Mouse (Mus musculus) macrophage (primary cell): ENCODE data around the gene Sfmbt2. TPM values are rescaled to one million over a fixed set of nuclear protein-coding genes. Genes with fewer than 3 reads are reported as not detected.

Experiments used
- H3K27ac ChIP-seq: fragments of 350-480 bp; formaldehyde crosslinking; 2 replicates; pipeline ENCODE4 v1.9.0; 2021
- H3K36me3 ChIP-seq: fragments of 350-480 bp; formaldehyde crosslinking; 2 replicates; pipeline ENCODE4 v1.9.0; 2021; ENCODE audit errors: inconsistent target
- H3K4me3 ChIP-seq: fragments of 350-480 bp; formaldehyde crosslinking; 2 replicates; pipeline ENCODE4 v1.9.0; 2021; ENCODE audit errors: inconsistent target
- H3K79me2 ChIP-seq: fragments of 350-480 bp; formaldehyde crosslinking; 2 replicates; pipeline ENCODE4 v1.9.0; 2021; ENCODE audit errors: inconsistent target
- WGBS: methylation state at CpG from one replicate; pipeline ENCODE4 v1.1.7; 2026; ENCODE audit warnings: inconsistent platforms; ENCODE audit not compliant: missing documents; 5-methylcytosine and 5-hydroxymethylcytosine counted together
- polyA plus RNA-seq: library from polyadenylated mRNA; stranded (reverse); fragments of 250-400 nt; gene quantifications from 3 replicates; pipeline ENCODE4 v1.2.4, GENCODE M21; 2018; ENCODE audit warnings: inconsistent platforms

The Sfmbt2 gene
- polyA plus RNA-seq, 1 experiment from 2014 or later = 0.17 TPM

GRCm38 (mm10) chr2:10558816-10559215 lies 188.5 kb downstream of the Sfmbt2 start:
- no peaks in the 10 kb centered on the region for H3K36me3 ChIP-seq
- no peak overlapping the region for H3K27ac ChIP-seq
- WGBS = 85% methylated on average over 1 of the region's 1 CpGs
- no peaks in the 10 kb centered on the region for H3K79me2 ChIP-seq
- no peak overlapping the region for H3K4me3 ChIP-seq

GRCm38 (mm10) chr2:10565491-10565890 lies 195.2 kb downstream of the Sfmbt2 start:
- H3K79me2 ChIP-seq = no peaks in the 10 kb centered on the region
- H3K4me3 ChIP-seq = no peak overlapping the region
- no peaks in the 10 kb centered on the region for H3K36me3 ChIP-seq
- WGBS = 91% methylated on average over 3 of the region's 3 CpGs
- H3K27ac ChIP-seq = no peak overlapping the region

DNA sequence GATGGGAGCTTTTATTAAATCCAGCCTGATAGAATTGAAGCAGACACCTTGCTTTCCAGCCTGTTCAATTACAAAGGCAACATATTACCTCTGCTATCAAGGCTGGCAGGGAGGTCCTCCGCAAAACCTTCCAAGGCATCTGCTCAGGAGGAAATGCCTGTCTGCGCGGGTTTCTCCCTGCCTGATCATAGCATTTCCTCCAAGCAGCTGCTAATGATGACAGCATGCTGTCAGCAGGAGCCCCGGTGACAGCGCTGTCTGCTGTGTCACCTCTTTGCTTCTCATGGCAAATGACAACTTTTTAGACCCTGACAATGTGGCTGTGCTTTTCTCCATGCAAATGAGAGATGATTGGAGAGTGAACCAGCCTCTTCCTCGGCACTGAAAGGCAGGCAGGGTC lies 199.1 kb downstream of the Sfmbt2 start:
- Histone ChIP-seq H3K79me2 (no peaks in the 10 kb centered on the region), H3K27ac (no peak overlapping the region), H3K4me3 (no peak overlapping the region), H3K36me3 (no peaks in the 10 kb centered on the region)
- 31% methylated on average over 6 of the region's 6 CpGs for WGBS

DNA sequence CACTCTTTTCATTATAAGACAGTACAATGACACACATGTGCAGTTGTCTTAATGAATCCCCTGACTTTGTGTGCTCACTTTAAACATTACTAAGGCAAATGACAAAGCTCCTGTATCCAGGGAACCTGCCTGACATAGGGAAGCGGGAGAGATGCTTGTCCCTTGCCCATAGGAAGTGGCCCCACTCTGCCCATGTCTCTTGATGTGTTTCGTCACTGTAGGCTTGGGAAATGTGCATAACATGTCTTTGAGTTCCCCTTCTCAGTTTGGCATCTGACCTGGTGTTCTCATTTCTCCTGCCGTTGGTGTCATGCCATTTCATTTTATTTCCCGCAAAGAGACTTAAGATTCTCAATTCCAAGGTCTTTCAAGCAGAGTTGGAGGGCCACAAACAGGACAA lies 202.0 kb downstream of the Sfmbt2 start:
- no peaks in the 10 kb centered on the region for H3K79me2 ChIP-seq
- no peak overlapping the region for H3K4me3 ChIP-seq
- no peaks in the 10 kb centered on the region for H3K36me3 ChIP-seq
- 69% methylated on average over 4 of the region's 4 CpGs for WGBS
- H3K27ac ChIP-seq = no peak overlapping the region

DNA sequence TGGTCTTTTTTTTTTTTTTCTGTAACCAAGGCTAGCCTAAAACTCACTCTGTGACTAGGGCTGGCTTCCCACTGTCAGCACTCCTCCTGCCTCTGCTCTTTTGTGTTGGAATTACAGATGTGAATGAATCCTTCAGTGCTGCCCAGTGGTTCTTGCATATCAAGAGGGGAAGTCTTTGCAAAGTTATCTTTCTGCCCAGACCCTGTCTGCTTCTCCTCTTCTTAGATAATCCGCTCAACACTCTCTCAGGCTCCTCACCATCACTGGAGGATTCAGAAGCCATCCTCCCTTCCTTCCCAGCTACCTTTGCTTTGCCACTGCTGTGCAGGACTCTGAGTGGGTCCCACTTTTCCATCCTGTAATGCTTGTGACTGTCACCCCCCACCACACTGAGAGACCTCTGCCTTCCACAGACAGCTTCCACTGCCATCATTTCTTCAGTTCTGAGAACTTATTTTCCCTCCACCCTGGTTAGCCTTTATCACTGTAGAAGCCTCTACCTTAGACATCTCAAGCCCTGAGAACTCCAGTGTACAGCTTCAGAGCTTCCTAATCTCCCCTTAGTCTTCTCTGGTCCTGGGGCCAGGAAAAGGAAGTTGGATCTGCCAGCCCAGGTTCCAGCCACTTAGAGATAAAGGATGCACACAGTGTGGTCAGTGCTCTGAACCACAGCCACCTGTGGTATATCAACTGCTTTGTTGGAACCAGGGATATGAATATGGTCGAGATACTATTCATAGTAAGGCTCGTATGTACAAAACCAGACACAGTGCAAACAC lies 205.8 kb downstream of the Sfmbt2 start:
- 84% methylated on average over 3 of the region's 3 CpGs for WGBS

GRCm38 (mm10) chr2:10582673-10583072 lies 212.4 kb downstream of the Sfmbt2 start:
- no peaks in the 10 kb centered on the region for H3K79me2 ChIP-seq
- H3K27ac ChIP-seq = no peak overlapping the region
- H3K4me3 ChIP-seq = no peak overlapping the region
- no peaks in the 10 kb centered on the region for H3K36me3 ChIP-seq
- 85% methylated on average over 4 of the region's 4 CpGs for WGBS

More for the DNA sequence above, 205.8 kb downstream of the Sfmbt2 start:
- Histone ChIP-seq H3K36me3 (no peaks in the 10 kb centered on the region), H3K79me2 (no peaks in the 10 kb centered on the region), H3K27ac (no peak overlapping the region), H3K4me3 (no peak overlapping the region)

DNA sequence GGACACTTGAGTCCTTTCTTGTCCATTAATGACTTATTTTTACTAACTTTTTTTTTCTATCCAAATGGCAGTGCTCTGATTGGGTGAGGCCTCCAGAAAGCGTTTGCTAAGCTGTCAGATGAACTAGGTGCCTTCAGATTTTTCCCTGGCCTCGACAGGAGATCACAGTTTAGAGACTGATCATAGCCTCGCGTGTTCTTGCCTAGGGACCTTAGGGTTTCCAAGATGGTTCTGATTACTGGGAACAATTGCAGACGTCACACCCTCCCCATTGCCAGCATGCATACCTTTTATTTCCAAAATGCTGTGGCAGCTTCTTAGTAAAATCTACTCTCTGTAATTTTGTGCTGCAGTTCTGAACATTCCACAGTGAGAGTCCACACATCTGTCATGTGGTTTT lies 212.8 kb downstream of the Sfmbt2 start:
- Histone ChIP-seq H3K79me2 (no peaks in the 10 kb centered on the region), H3K27ac (no peak overlapping the region)
- WGBS = 90% methylated on average over 5 of the region's 5 CpGs

DNA sequence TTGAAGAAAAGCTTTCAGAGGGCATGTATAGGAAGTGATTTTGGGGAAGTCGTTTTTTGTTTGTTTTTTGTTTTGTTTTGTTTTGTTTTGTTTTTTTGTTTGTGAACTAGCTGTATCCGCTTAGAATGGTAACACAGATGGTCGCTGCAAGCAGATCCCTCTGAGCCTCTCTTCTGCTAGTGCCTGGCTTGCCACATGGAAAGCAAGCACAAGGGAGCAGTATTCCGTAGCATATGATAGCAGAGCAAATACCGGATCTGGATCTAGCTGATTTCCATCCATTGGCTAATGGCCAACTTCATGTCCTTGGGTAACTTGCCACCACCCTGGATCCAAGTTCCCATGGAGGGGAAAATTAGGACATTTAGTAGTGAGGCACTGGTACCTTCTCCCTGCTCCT lies 221.0 kb downstream of the Sfmbt2 start:
- WGBS = 78% methylated on average over 5 of the region's 5 CpGs
- Histone ChIP-seq H3K27ac (no peak overlapping the region), H3K36me3 (no peaks in the 10 kb centered on the region), H3K79me2 (no peaks in the 10 kb centered on the region), H3K4me3 (no peak overlapping the region)

More for the DNA sequence above, 212.8 kb downstream of the Sfmbt2 start:
- H3K4me3 ChIP-seq = no peak overlapping the region
- no peaks in the 10 kb centered on the region for H3K36me3 ChIP-seq

GRCm38 (mm10) chr2:10615500-10615899 lies 245.2 kb downstream of the Sfmbt2 start:
- Histone ChIP-seq H3K4me3 (no peak overlapping the region), H3K27ac (no peak overlapping the region), H3K79me2 (no peaks in the 10 kb centered on the region), H3K36me3 (no peaks in the 10 kb centered on the region)
- WGBS = 90% methylated on average over 2 of the region's 2 CpGs

Other genes starting within 250 kb of the Sfmbt2 start
- gene Itih2, start 239.1 kb upstream of the Sfmbt2 start, polyA plus RNA-seq = not detected in 3 replicates
- gene Itih5, start 216.9 kb upstream of the Sfmbt2 start, polyA plus RNA-seq = 0.01 TPM in 1 of 3 replicates, not detected in the others